Mouse (Mus musculus) liver, postnatal 0 days (tissue): ENCODE measurements around the gene Gm8251.
"Not testable (repeated sequence)": the region's sequence is repeated elsewhere in the genome, so short reads cannot be mapped to it uniquely, and the experiment has no call there.

ENCODE experiments used
- CTCF ChIP-seq: sonication (generic); IDR thresholded peaks from 2 replicates; pipeline ENCODE4 v1.5.1; 2016; ENCODE audit warnings: antibody characterized with exemption, low read depth
- EP300 ChIP-seq: IDR thresholded peaks from 2 replicates; pipeline ENCODE4 v1.6.1; 2016; ENCODE audit warnings: antibody characterized with exemption, low read depth, mild to moderate bottlenecking

DNA sequence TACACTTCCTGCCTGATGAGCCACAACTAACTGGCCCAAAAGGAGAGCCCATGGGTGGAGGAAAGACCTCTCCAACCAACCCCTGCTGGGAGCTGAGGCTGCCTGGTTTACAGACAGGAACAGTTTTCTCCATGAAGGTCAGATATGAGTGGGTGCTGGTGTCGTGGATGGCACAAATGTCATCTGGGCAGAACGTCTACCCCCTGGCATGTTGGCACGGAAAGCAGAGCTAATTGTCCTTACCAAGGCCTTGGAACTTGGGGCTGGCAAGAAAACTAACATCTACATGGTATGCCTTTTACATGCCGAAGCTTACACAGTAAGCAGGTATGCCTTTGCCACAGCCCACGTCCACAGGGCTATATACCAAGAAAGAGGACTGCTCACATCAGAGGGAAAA is 16.0 kb downstream of the Gm8251 start:
- TF ChIP-seq CTCF, EP300: not testable (repeated sequence)
